ENCODE assay signal across 15 mouse cellular contexts in the genomic region with DNA sequence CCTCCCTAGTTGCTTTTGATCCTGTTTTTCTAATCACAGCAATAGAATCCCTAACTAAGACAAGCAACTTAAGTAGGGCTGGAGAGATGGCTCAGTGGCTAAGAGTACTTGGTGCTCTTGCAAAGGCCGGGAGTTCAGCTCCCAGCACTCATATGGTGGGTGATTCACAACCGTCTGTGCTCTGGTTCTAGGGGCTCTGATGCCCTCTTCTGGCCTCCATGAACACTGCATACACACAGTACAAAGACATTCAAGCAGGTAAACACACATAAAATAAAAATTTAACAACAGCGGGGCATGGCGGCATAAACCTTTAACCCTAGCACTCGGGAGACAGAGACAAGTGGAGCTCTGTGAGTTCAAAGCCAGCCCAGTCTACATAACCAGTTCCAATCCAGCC. TPM values are rescaled to one million over a fixed set of nuclear protein-coding genes. Genes with fewer than 3 reads are reported as not detected.
DNase-seq lines count a peak whose midpoint lies in the region; ATAC-seq and TF ChIP-seq lines count a peak whose summit lies in the region.
"Had no signal": no experiment of that assay in that cellular context is flagged by ENCODE, and none has a peak within 500 bp of the region (broad histone marks: within the 10 kb centered on the region; RNA-seq: fewer than 3 reads in every experiment).

No protein-coding gene starts in this region.

- TF ChIP-seq POLR2A in ES-Bruce4 (IDR thresholded peaks at IDR 0.05; ENCODE audit: insufficient read depth, low read length) = no peak
- TF ChIP-seq POLR2A in brain, embryonic 14.5 days (IDR thresholded peaks at IDR 0.05; ENCODE audit: borderline replicate concordance, extremely low read depth, insufficient read depth, insufficient read length, poor library complexity, severe bottlenecking) = no peak

- no peak overlapping the region for H3K9ac ChIP-seq in liver, postnatal 0 days (replicated peaks)
- H3K9ac ChIP-seq in ES-Bruce4 (ENCODE audit: low read depth, poor library complexity, severe bottlenecking) = no peak overlapping the region
- H3K9ac ChIP-seq: embryonic facial prominence, embryonic 15.5 days; forebrain, embryonic 15.5 days had no signal

- peaks cover 55% of the 10 kb centered on the region for H3K27me3 ChIP-seq in heart, embryonic 10.5 days (ENCODE audit: insufficient read depth, poor library complexity, severe bottlenecking)
- peaks cover 34% of the 10 kb centered on the region for H3K27me3 ChIP-seq in liver, postnatal 0 days (ENCODE audit: insufficient read depth, low read length)
- H3K27me3 ChIP-seq in ES-Bruce4 (ENCODE audit: control insufficient read depth, insufficient read depth, low read length, poor library complexity, severe bottlenecking) = peaks cover 3% of the 10 kb centered on the region; the same call in 1 of the 2 replicates

- TF ChIP-seq EP300 in liver, postnatal 0 days (IDR thresholded peaks at IDR 0.05; ENCODE audit: low read depth) = no peak
- TF ChIP-seq EP300 in ES-Bruce4 (IDR thresholded peaks at IDR 0.05; ENCODE audit: insufficient read depth, low read depth, low read length) = no peak

- peak; percentile 46 for TF ChIP-seq CTCF in liver, postnatal 0 days (IDR thresholded peaks at IDR 0.05; ENCODE audit: low read depth)
- TF ChIP-seq CTCF in ES-Bruce4 (IDR thresholded peaks at IDR 0.05; ENCODE audit: low read depth, low read length) = peak; percentile 64
- TF ChIP-seq CTCF in brain, embryonic 14.5 days (IDR thresholded peaks at IDR 0.05; ENCODE audit: borderline replicate concordance, extremely low read depth, insufficient read depth, insufficient read length) = peak; percentile 39; the same call in 1 of the 2 replicates

- no peak overlapping the region for H3K27ac ChIP-seq in heart, embryonic 10.5 days
- H3K27ac ChIP-seq in liver, postnatal 0 days (ENCODE audit: low read depth) = no peak overlapping the region
- no peak overlapping the region for H3K27ac ChIP-seq in ES-Bruce4 (ENCODE audit: insufficient read depth, low read length)
- H3K27ac ChIP-seq: embryonic facial prominence, embryonic 15.5 days; forebrain, embryonic 15.5 days had no signal

- no peak overlapping the region for H3K4me3 ChIP-seq in heart, embryonic 10.5 days
- no peak overlapping the region for H3K4me3 ChIP-seq in liver, postnatal 0 days (ENCODE audit: low read depth, low read length)
- H3K4me3 ChIP-seq in ES-Bruce4 (ENCODE audit: low read depth, low read length) = no peak overlapping the region
- H3K4me3 ChIP-seq: embryonic facial prominence, embryonic 15.5 days; forebrain, embryonic 15.5 days; megakaryocyte, embryonic 14.5 days had no signal

- H3K4me2 ChIP-seq in liver, postnatal 0 days (ENCODE audit: low read depth, low read length) = no peak overlapping the region
- H3K4me2 ChIP-seq: embryonic facial prominence, embryonic 15.5 days; forebrain, embryonic 15.5 days had no signal

- intact Hi-C loops in heart, postnatal 25 days (cut with DNase I) = no loop called here

- H3K9me3 ChIP-seq in heart, embryonic 10.5 days = no peaks in the 10 kb centered on the region
- no peaks in the 10 kb centered on the region for H3K9me3 ChIP-seq in liver, postnatal 0 days (ENCODE audit: low read length)
- no peaks in the 10 kb centered on the region for H3K9me3 ChIP-seq in ES-Bruce4 (replicated peaks; ENCODE audit: control insufficient read depth, insufficient read depth, low read length, poor library complexity, severe bottlenecking)
- H3K9me3 ChIP-seq: embryonic facial prominence, embryonic 15.5 days; forebrain, embryonic 15.5 days had no signal

- peak; percentile 68 for DNase-seq in heart, embryonic 10.5 days (ENCODE audit: low spot score)
- DNase-seq in heart, postnatal 25 days (ENCODE audit: low spot score) = no peak
- no peak for DNase-seq in liver, postnatal 0 days
- no peak for DNase-seq in liver
- no peak for DNase-seq in brain, embryonic 14.5 days (ENCODE audit: low read depth)
- no peak for DNase-seq in frontal cortex, postnatal 10 days (ENCODE audit: low spot score in 2 of 2)
- no peak for DNase-seq in gastrocnemius, postnatal 10 days
- DNase-seq: cerebellum, adult 11-12 months had no signal

- 76% methylated on average over 5 of the region's 5 CpGs for WGBS in heart, embryonic 10.5 days
- WGBS in liver, postnatal 0 days (ENCODE audit: insufficient replicate concordance) = 59% methylated on average over 5 of the region's 5 CpGs

- peaks cover 15% of the 10 kb centered on the region for H3K4me1 ChIP-seq in heart, embryonic 10.5 days
- H3K4me1 ChIP-seq in liver, postnatal 0 days (ENCODE audit: insufficient read depth) = no peaks in the 10 kb centered on the region
- H3K4me1 ChIP-seq in ES-Bruce4 (ENCODE audit: control insufficient read depth, insufficient read depth, low read length) = no peaks in the 10 kb centered on the region

- H3K36me3 ChIP-seq in heart, embryonic 10.5 days = no peaks in the 10 kb centered on the region
- H3K36me3 ChIP-seq in liver, postnatal 0 days (replicated peaks; ENCODE audit: insufficient read depth, low read length) = no peaks in the 10 kb centered on the region
- no peaks in the 10 kb centered on the region for H3K36me3 ChIP-seq in ES-Bruce4 (ENCODE audit: control insufficient read depth, insufficient read depth, low read length, poor library complexity, severe bottlenecking)
- H3K36me3 ChIP-seq: embryonic facial prominence, embryonic 15.5 days; forebrain, embryonic 15.5 days; G1E had no signal

- ATAC-seq in liver, postnatal 0 days = no peak
- ATAC-seq: forebrain, embryonic 15.5 days; hindbrain, embryonic 16.5 days had no signal

RNA-seq across cellular contexts. Expression of gene Oprd1, which starts 1.9 kb away (rescaled TPM):
- polyA plus RNA-seq in heart, embryonic 10.5 days (2016; fragmentation: Nextera tagmentation; extraction: Ambion mirVana) = 1.00 and 1.1 TPM in 2 replicates
- total RNA-seq in heart, postnatal 25 days (2021) = under 1 TPM; 0.20 to 0.23 TPM
- not detected in 2 replicates for polyA plus RNA-seq in liver, postnatal 0 days (2015; fragmentation: Nextera tagmentation; extraction: Ambion mirVana)
- 0.54 and 0.82 TPM in 2 replicates for polyA plus RNA-seq in ES-Bruce4 (2011; ENCODE audit: insufficient read depth, insufficient read length, low read depth, missing spikeins)
- 0.28 and 0.41 TPM in 2 replicates for polyA plus RNA-seq in brain, embryonic 14.5 days (2012; rRNA removed)
- total RNA-seq in gastrocnemius, postnatal 10 days (2021) = not detected
- total RNA-seq: neutrophil, adult 5-6 weeks had no signal
- polyA plus RNA-seq: G1E had no signal
